ENCODE assay signal across 12 mouse cellular contexts in genomic region chr12:100728646-100729485, GRCm38 (mm10). TPM values are rescaled to one million over a fixed set of nuclear protein-coding genes. Genes with fewer than 3 reads are reported as not detected.
DNase-seq lines count a peak whose midpoint lies in the region; ATAC-seq and TF ChIP-seq lines count a peak whose summit lies in the region.
"Had no signal": no experiment of that assay in that cellular context is flagged by ENCODE, and none has a peak within 500 bp of the region (broad histone marks: within the 10 kb centered on the region; RNA-seq: fewer than 3 reads in every experiment).

No protein-coding gene starts in this region.

- no peaks in the 10 kb centered on the region for H3K27me3 ChIP-seq in MEL (ENCODE audit: control insufficient read depth in 1 of 2, insufficient read depth in 2 of 2, low read length in 2 of 2)
- no peaks in the 10 kb centered on the region for H3K27me3 ChIP-seq in liver, embryonic 16.5 days (ENCODE audit: control insufficient read depth, insufficient read depth, low read depth, low read length)
- H3K27me3 ChIP-seq in spleen, adult 2 months (ENCODE audit: control insufficient read depth, insufficient read depth, low read length) = no peaks in the 10 kb centered on the region
- H3K27me3 ChIP-seq in forebrain, postnatal 0 days (ENCODE audit: insufficient read depth, low read length) = no peaks in the 10 kb centered on the region
- H3K27me3 ChIP-seq: embryonic facial prominence, embryonic 15.5 days; hindbrain, embryonic 12.5 days; limb, embryonic 15.5 days; neural tube, embryonic 12.5 days had no signal

- no peaks in the 10 kb centered on the region for H3K9me3 ChIP-seq in MEL (replicated peaks; ENCODE audit: insufficient read depth, low read length)
- H3K9me3 ChIP-seq in liver, embryonic 16.5 days (replicated peaks; ENCODE audit: control insufficient read depth, low read length) = no peaks in the 10 kb centered on the region
- H3K9me3 ChIP-seq in forebrain, postnatal 0 days (ENCODE audit: low read length) = no peaks in the 10 kb centered on the region
- H3K9me3 ChIP-seq: embryonic facial prominence, embryonic 15.5 days; hindbrain, embryonic 12.5 days; limb, embryonic 15.5 days; neural tube, embryonic 12.5 days had no signal

- no peak for TF ChIP-seq CTCF in MEL (IDR thresholded peaks at IDR 0.05 in 2 of 3, conservative IDR thresholded peaks at IDR 0.05 in 1 of 3; ENCODE audit: control insufficient read depth in 1 of 3, insufficient read depth in 1 of 3, low read depth in 2 of 3, low read length in 3 of 3, poor library complexity in 1 of 3, severe bottlenecking in 1 of 3)
- TF ChIP-seq CTCF in spleen, adult 2 months (IDR thresholded peaks at IDR 0.05; ENCODE audit: extremely low read depth, insufficient read depth, insufficient read length, insufficient replicate concordance) = no peak
- TF ChIP-seq CTCF in forebrain, postnatal 0 days (IDR thresholded peaks at IDR 0.05; ENCODE audit: low read depth) = no peak

- peak overlapping the region; percentile 30 for H3K4me2 ChIP-seq in liver, embryonic 16.5 days (ENCODE audit: low read depth, low read length)
- no peak overlapping the region for H3K4me2 ChIP-seq in forebrain, postnatal 0 days (ENCODE audit: low read depth)
- H3K4me2 ChIP-seq: embryonic facial prominence, embryonic 15.5 days; hindbrain, embryonic 12.5 days; limb, embryonic 15.5 days; neural tube, embryonic 12.5 days had no signal

- H3K79me2 ChIP-seq in MEL (ENCODE audit: control insufficient read depth, insufficient read depth, low read length, poor library complexity) = no peaks in the 10 kb centered on the region; the same call in 1 of the 2 replicates

- no peak for TF ChIP-seq RAD21 in MEL (IDR thresholded peaks at IDR 0.05; ENCODE audit: low read depth, low read length)

- TF ChIP-seq EP300 in MEL (IDR thresholded peaks at IDR 0.05; ENCODE audit: low read depth in 1 of 2, low read length in 2 of 2) = peak in 1 of 2 experiments; percentile 47; a peak in 3 of 4 replicates

- no peak for ATAC-seq in liver, embryonic 16.5 days (ENCODE audit: low read depth)
- no peak for ATAC-seq in megakaryocyte-erythroid progenitor cell, adult 5-6 weeks (replicated peaks; ENCODE audit: low FRiP score, low TSS enrichment, poor library complexity, severe bottlenecking)
- no peak for ATAC-seq in forebrain, postnatal 0 days

- peak overlapping the region; percentile 64 for H3K9ac ChIP-seq in MEL (ENCODE audit: control insufficient read depth, low read depth, low read length, poor library complexity, severe bottlenecking)
- H3K9ac ChIP-seq in liver, embryonic 16.5 days (ENCODE audit: low read depth, low read length) = no peak overlapping the region
- H3K9ac ChIP-seq in forebrain, postnatal 0 days = no peak overlapping the region
- H3K9ac ChIP-seq: embryonic facial prominence, embryonic 15.5 days; hindbrain, embryonic 12.5 days; limb, embryonic 15.5 days; neural tube, embryonic 12.5 days had no signal

- peaks cover 0 to 8% of the 10 kb centered on the region in 2 experiments; a peak in 2 of 4 replicates for H3K36me3 ChIP-seq in MEL (ENCODE audit: control insufficient read depth in 1 of 2, insufficient read depth in 2 of 2, low read length in 2 of 2)
- H3K36me3 ChIP-seq in liver, embryonic 16.5 days (ENCODE audit: control insufficient read depth, insufficient read depth) = no peaks in the 10 kb centered on the region
- no peaks in the 10 kb centered on the region for H3K36me3 ChIP-seq in spleen, adult 2 months (ENCODE audit: control insufficient read depth, insufficient read depth, low read length)
- no peaks in the 10 kb centered on the region for H3K36me3 ChIP-seq in forebrain, postnatal 0 days (ENCODE audit: insufficient read depth)
- H3K36me3 ChIP-seq: embryonic facial prominence, embryonic 15.5 days; hindbrain, embryonic 12.5 days; limb, embryonic 15.5 days; neural tube, embryonic 12.5 days had no signal

- 0 out of 4 replicates have a peak, but pooled peaks of 1 of the 2 experiments have one; percentile 44 for TF ChIP-seq POLR2A in MEL (IDR thresholded peaks at IDR 0.05; ENCODE audit: control insufficient read depth in 1 of 2, insufficient read depth in 1 of 2, low read depth in 1 of 2, low read length in 2 of 2, poor library complexity in 1 of 2)
- TF ChIP-seq POLR2A in spleen, adult 2 months (IDR thresholded peaks at IDR 0.05; ENCODE audit: low read depth, low read length) = no peak

- H3K27ac ChIP-seq in MEL (ENCODE audit: control insufficient read depth, low read depth, low read length) = peak overlapping the region; percentile 33
- H3K27ac ChIP-seq in liver, embryonic 16.5 days (ENCODE audit: low read length) = peak overlapping the region; percentile 65
- peak overlapping the region; percentile 84 for H3K27ac ChIP-seq in spleen, adult 2 months (ENCODE audit: insufficient read depth, low read length)
- H3K27ac ChIP-seq in forebrain, postnatal 0 days (ENCODE audit: low read depth, low read length) = no peak overlapping the region
- H3K27ac ChIP-seq: embryonic facial prominence, embryonic 15.5 days; hindbrain, embryonic 12.5 days; limb, embryonic 15.5 days; neural tube, embryonic 12.5 days had no signal

- WGBS in liver, embryonic 16.5 days (ENCODE audit: insufficient replicate concordance) = 22% methylated on average over 14 of the region's 14 CpGs
- 4% methylated on average over 14 of the region's 14 CpGs for WGBS in spleen, adult 2 months
- 70% methylated on average over 14 of the region's 14 CpGs for WGBS in forebrain, postnatal 0 days

- DNase-seq in A20 (ENCODE audit: low read depth, low spot score) = peak; percentile 76
- DNase-seq in MEL (ENCODE audit: low read depth, low spot score) = peak; percentile 66
- DNase-seq in spleen, adult 2 months (ENCODE audit: low read depth in 1 of 2, low spot score in 2 of 2) = peak in 1 of 2 experiments; percentile 36
- DNase-seq in forebrain, postnatal 0 days = no peak
- DNase-seq in frontal cortex, adult 2 months (ENCODE audit: extremely low spot score in 1 of 2, low spot score in 1 of 2) = no peak
- DNase-seq: kidney, postnatal 4 days had no signal

- H3K4me1 ChIP-seq in MEL (ENCODE audit: control insufficient read depth in 1 of 2, insufficient read depth in 2 of 2, low read length in 2 of 2) = peaks cover 0 to 7% of the 10 kb centered on the region in 2 experiments; a peak in 2 of 4 replicates
- H3K4me1 ChIP-seq in liver, embryonic 16.5 days (ENCODE audit: control insufficient read depth, low read depth, low read length) = peaks cover 9% of the 10 kb centered on the region
- H3K4me1 ChIP-seq in spleen, adult 2 months (ENCODE audit: control insufficient read depth, insufficient read depth, insufficient read length) = peaks cover 10% of the 10 kb centered on the region; the same call in 1 of the 2 replicates
- H3K4me1 ChIP-seq in forebrain, postnatal 0 days (ENCODE audit: insufficient read depth) = peaks cover under 1% of the 10 kb centered on the region; the same call in 1 of the 2 replicates

- peak overlapping the region; percentile 25 to 49 for H3K4me3 ChIP-seq in MEL (ENCODE audit: control insufficient read depth in 1 of 2, insufficient read depth in 1 of 2, low read depth in 2 of 2, low read length in 2 of 2)
- H3K4me3 ChIP-seq in liver, embryonic 16.5 days (ENCODE audit: low read depth, low read length) = 0 out of 2 replicates have a peak overlapping the region, but pooled peaks have one; percentile 1
- peak overlapping the region; percentile 44; the same call in 1 of the 2 replicates for H3K4me3 ChIP-seq in spleen, adult 2 months (ENCODE audit: extremely low read depth, insufficient read depth, insufficient read length)
- H3K4me3 ChIP-seq in forebrain, postnatal 0 days (ENCODE audit: low read depth, low read length) = no peak overlapping the region
- H3K4me3 ChIP-seq: embryonic facial prominence, embryonic 15.5 days; hindbrain, embryonic 12.5 days; limb, embryonic 15.5 days; neural tube, embryonic 12.5 days had no signal

TF ChIP-seq in MEL, 35 proteins besides CTCF, POLR2A, EP300 and RAD21 (continues in another document):
- TF ChIP-seq MXI1 (IDR thresholded peaks at IDR 0.05; ENCODE audit: low read depth, low read length) (peak; percentile 19; the same call in 1 of the 2 replicates), BHLHE40 (IDR thresholded peaks at IDR 0.05; ENCODE audit: borderline replicate concordance, low read depth, low read length) (peak; percentile 44; the same call in 1 of the 2 replicates), ZNF384 (IDR thresholded peaks at IDR 0.05; ENCODE audit: low read depth, low read length) (peak; percentile 97), GATA1 (IDR thresholded peaks at IDR 0.05; ENCODE audit: low read depth, low read length) (0 out of 2 replicates have a peak, but pooled peaks have one; percentile 47), MEF2A (IDR thresholded peaks at IDR 0.05; ENCODE audit: extremely low read depth, insufficient replicate concordance, low read depth, low read length, poor library complexity, severe bottlenecking) (no peak), SIN3A (IDR thresholded peaks at IDR 0.05; ENCODE audit: low read length) (no peak), TBP (IDR thresholded peaks at IDR 0.05; ENCODE audit: low read depth, low read length) (peak; percentile 29; the same call in 1 of the 2 replicates)

RNA-seq across cellular contexts. Expression of gene Rps6ka5, which starts 2.1 kb away (rescaled TPM):
- total RNA-seq in MEL (2012; rRNA removed) = 0.92 and 1.6 TPM in 2 replicates
- polyA plus RNA-seq in MEL (2012; ENCODE audit: insufficient read depth in 1 of 2, insufficient read length in 2 of 2, low read depth in 1 of 2, low replicate concordance in 2 of 2, missing spikeins in 1 of 2) = 1 to 10 TPM in 1 of 2 experiments, not detected in 1; 3.3 TPM
- 1.6 and 2.1 TPM in 2 replicates for polyA plus RNA-seq in liver, embryonic 16.5 days (2015; fragmentation: Nextera tagmentation; extraction: Ambion mirVana)
- polyA plus RNA-seq in spleen, adult 2 months (2012; rRNA removed) = 1.7 and 2.1 TPM in 2 replicates
- total RNA-seq in megakaryocyte-erythroid progenitor cell, adult 5-6 weeks (2014; fragmentation: Nextera tagmentation) = 11.5 and 17.8 TPM in 2 replicates
- total RNA-seq in megakaryocyte-erythroid progenitor cell, adult 5-6 weeks (2017) = 20.8 and 33.6 TPM in 2 replicates
- 28.8 and 29.5 TPM in 2 replicates for total RNA-seq in forebrain, postnatal 0 days (2014; rRNA removed)
- polyA plus RNA-seq in forebrain, postnatal 0 days (2015; fragmentation: Nextera tagmentation; extraction: Ambion mirVana) = 6.3 and 8.7 TPM in 2 replicates
- polyA plus RNA-seq in frontal cortex, adult 2 months (2012; rRNA removed) = 11.3 and 13.8 TPM in 2 replicates

RNA-seq across cellular contexts. Expression of gene Dglucy, which starts 50.0 kb away (rescaled TPM):
- total RNA-seq in MEL (2012; rRNA removed) = not detected in 2 replicates
- polyA plus RNA-seq in MEL (2012; ENCODE audit: insufficient read depth in 1 of 2, insufficient read length in 2 of 2, low read depth in 1 of 2, low replicate concordance in 2 of 2, missing spikeins in 1 of 2) = under 1 TPM in 1 of 2 experiments, not detected in 1; 0.03 TPM
- 1.1 and 1.4 TPM in 2 replicates for polyA plus RNA-seq in liver, embryonic 16.5 days (2015; fragmentation: Nextera tagmentation; extraction: Ambion mirVana)
- 4.8 and 5.2 TPM in 2 replicates for polyA plus RNA-seq in spleen, adult 2 months (2012; rRNA removed)
- total RNA-seq in megakaryocyte-erythroid progenitor cell, adult 5-6 weeks (2014; fragmentation: Nextera tagmentation) = 1.2 and 4.7 TPM in 2 replicates
- 2.9 and 7.4 TPM in 2 replicates for total RNA-seq in megakaryocyte-erythroid progenitor cell, adult 5-6 weeks (2017)
- 3.9 and 4.5 TPM in 2 replicates for total RNA-seq in forebrain, postnatal 0 days (2014; rRNA removed)
- 2.6 and 3.0 TPM in 2 replicates for polyA plus RNA-seq in forebrain, postnatal 0 days (2015; fragmentation: Nextera tagmentation; extraction: Ambion mirVana)
- polyA plus RNA-seq in frontal cortex, adult 2 months (2012; rRNA removed) = 7.0 and 9.4 TPM in 2 replicates

Comparison
In these comparisons a context has a peak if more than half of its experiments do, and no peak if none do; other contexts are left out.
1. DNase-seq: peak in A20 (single experiment) and MEL (single experiment); none in forebrain, postnatal 0 days (single experiment) and frontal cortex, adult 2 months (0 of 2).